Mouse (Mus musculus) heart, postnatal 14 days (tissue): ENCODE results near the gene Ckm. TPM values are rescaled to one million over a fixed set of nuclear protein-coding genes. Genes with fewer than 3 reads are reported as not detected.

Experiments
- DNase-seq, 2 experiments: peaks; one replicate each; pipeline ENCODE4 v3.0.0; 2021 to 2022
- intact Hi-C: fragments of 180-260 bp; cut with DNase I; formaldehyde crosslinking; loops from one replicate; pipeline ENCODE4 v1.15.1; 2025
- total RNA-seq, 2 experiments: library from RNA; stranded (reverse); gene quantifications; 2 replicates each; pipeline ENCODE4 v1.2.3; 2021

Ckm gene
- total RNA-seq, 2 experiments from 2014 or later = 3,946 to 4,137 TPM

- intact Hi-C loops = no loop called here
- no peak for DNase-seq
These were observed 21.8 kb downstream of the Ckm start for GRCm38 (mm10) chr7:19426349-19426748.

- DNase-seq = no peak
- intact Hi-C loops = no loop called here
These were observed 22.3 kb downstream of the Ckm start for GRCm38 (mm10) chr7:19426888-19427287.

GRCm38 (mm10) chr7:19427999-19428650, 23.5 kb downstream of the Ckm start:
- intact Hi-C loops = no loop called here

GRCm38 (mm10) chr7:19429726-19430125, 25.1 kb downstream of the Ckm start:
- intact Hi-C loops = no loop called here

More at GRCm38 (mm10) chr7:19427999-19428650, 23.5 kb downstream of the Ckm start:
- DNase-seq = no peak

GRCm38 (mm10) chr7:19430402-19430801, 25.8 kb downstream of the Ckm start:
- no peak for DNase-seq
- intact Hi-C loops = no loop called here

More at GRCm38 (mm10) chr7:19429726-19430125, 25.1 kb downstream of the Ckm start:
- DNase-seq = no peak

- no peak for DNase-seq
- intact Hi-C loops = no loop called here
These were observed 27.9 kb downstream of the Ckm start for GRCm38 (mm10) chr7:19432475-19432874.

- DNase-seq = no peak
- intact Hi-C loops = no loop called here
These were observed 31.7 kb downstream of the Ckm start for GRCm38 (mm10) chr7:19436276-19436675.

GRCm38 (mm10) chr7:19437048-19437447, 32.5 kb downstream of the Ckm start:
- intact Hi-C loops = no loop called here
- no peak for DNase-seq

GRCm38 (mm10) chr7:19441448-19442091, 37.0 kb downstream of the Ckm start:
- DNase-seq = no peak
- intact Hi-C loops = loop anchor here (2.0 to 5.0 kb wide), 4 partner anchors 29 to 151 kb away; no protein-coding TSS in a partner anchor

- intact Hi-C loops = loop anchor here (2.0 to 5.0 kb wide), 4 partner anchors 27 to 149 kb away; no protein-coding TSS in a partner anchor
- peak; percentile 87 to 94 for DNase-seq
These were observed 38.8 kb downstream of the Ckm start for GRCm38 (mm10) chr7:19443344-19443743.

GRCm38 (mm10) chr7:19444801-19445200, 40.2 kb downstream of the Ckm start:
- DNase-seq = no peak
- intact Hi-C loops = loop anchor here (5.0 kb wide), 2 partner anchors 128 to 148 kb away; no protein-coding TSS in a partner anchor

- DNase-seq = no peak
- intact Hi-C loops = no loop called here
These were observed 43.1 kb downstream of the Ckm start for GRCm38 (mm10) chr7:19447689-19448088.

GRCm38 (mm10) chr7:19449165-19449564, 44.6 kb downstream of the Ckm start:
- no peak for DNase-seq
- intact Hi-C loops = no loop called here

- intact Hi-C loops = no loop called here
These were observed 50.6 kb downstream of the Ckm start for GRCm38 (mm10) chr7:19455186-19455585.

GRCm38 (mm10) chr7:19455819-19456495, 51.4 kb downstream of the Ckm start:
- intact Hi-C loops = no loop called here
- DNase-seq = no peak

More at GRCm38 (mm10) chr7:19455186-19455585, 50.6 kb downstream of the Ckm start:
- DNase-seq = no peak

- intact Hi-C loops = no loop called here
- DNase-seq = no peak
These were observed 52.1 kb downstream of the Ckm start for GRCm38 (mm10) chr7:19456628-19457027.

GRCm38 (mm10) chr7:19457414-19458071, 53.0 kb downstream of the Ckm start:
- DNase-seq = no peak
- intact Hi-C loops = no loop called here

GRCm38 (mm10) chr7:19458072-19458486, 53.5 kb downstream of the Ckm start:
- intact Hi-C loops = no loop called here
- DNase-seq = peak; percentile 65 to 70

- intact Hi-C loops = no loop called here
- DNase-seq = peak; percentile 81 to 83
These were observed 54.1 kb downstream of the Ckm start, which contains the start of gene Mark4 for GRCm38 (mm10) chr7:19458591-19459111. Gene Mark4, minus strand, starts transcription at chr7:19458821.

- no peak for DNase-seq
- intact Hi-C loops = no loop called here
These were observed 54.7 kb downstream of the Ckm start for GRCm38 (mm10) chr7:19459144-19459870.
